ENCODE assay signal across 8 mouse cellular contexts in genomic region chr4:114405682-114406354, GRCm38 (mm10). TPM values are rescaled to one million over a fixed set of nuclear protein-coding genes. Genes with fewer than 3 reads are reported as not detected.
A peak's percentile ranks its signal among the peaks of the same experiment; 100 is the strongest.
DNase-seq lines count a peak whose midpoint lies in the region; ATAC-seq and TF ChIP-seq lines count a peak whose summit lies in the region.

No protein-coding gene starts in this region.

- 0% methylated on average over 24 of the region's 74 CpGs for WGBS in hindbrain, embryonic 11.5 days
- 1% methylated on average over 7 of the region's 74 CpGs for WGBS in lung, embryonic 15.5 days
- 2% methylated on average over 41 of the region's 74 CpGs for WGBS in thymus, adult 2 months

- H3K4me1 ChIP-seq in hindbrain, embryonic 11.5 days (replicated peaks; ENCODE audit: control insufficient read depth, insufficient read depth, low read length), result peaks cover 12% of the 10 kb centered on the region; the same call in 1 of the 2 replicates
- peaks cover 28% of the 10 kb centered on the region for H3K4me1 ChIP-seq in lung, embryonic 15.5 days
- H3K4me1 ChIP-seq in thymus, adult 2 months (replicated peaks; ENCODE audit: control insufficient read depth, insufficient read depth, low read length), result peaks cover 3% of the 10 kb centered on the region; the same call in 1 of the 2 replicates

- peak; percentile 99 for DNase-seq in NIH3T3 (ENCODE audit: low read depth)
- peak; percentile 92 to 93 for DNase-seq in cerebellum, postnatal 10 days
- peak; percentile 73 to 81 for DNase-seq in frontal cortex, postnatal 10 days (ENCODE audit: low spot score in 2 of 2)
- peak; percentile 94 for DNase-seq in hindbrain, embryonic 11.5 days (ENCODE audit: low spot score)
- DNase-seq in layer of hippocampus, adult 9-11 months, result peak; percentile 73
- DNase-seq in ovary, postnatal 10 days (ENCODE audit: low spot score), result peak; percentile 86
- DNase-seq in thymus, adult 2 months, result peak; percentile 68

- H3K27ac ChIP-seq in hindbrain, embryonic 11.5 days (ENCODE audit: low read depth, low read length), result peak overlapping the region; percentile 72; the same call in 1 of the 2 replicates
- peak overlapping the region; percentile 98 for H3K27ac ChIP-seq in lung, embryonic 15.5 days
- H3K27ac ChIP-seq in thymus, adult 2 months (ENCODE audit: control insufficient read depth, insufficient read depth, low read length), result no peak overlapping the region

- TF ChIP-seq POLR2A in thymus, adult 2 months (IDR thresholded peaks at IDR 0.05; ENCODE audit: control insufficient read depth, extremely low read depth, insufficient read depth, low read length, poor library complexity), result no peak

- peak; percentile 85 for ATAC-seq in hindbrain, embryonic 11.5 days (ENCODE audit: low FRiP score)
- ATAC-seq in lung, embryonic 15.5 days (ENCODE audit: borderline replicate concordance, extremely low read depth, low FRiP score, low TSS enrichment), result peak; percentile 83

- H3K27me3 ChIP-seq in hindbrain, embryonic 11.5 days (ENCODE audit: control insufficient read depth, insufficient read depth, low read length), result peaks cover 7% of the 10 kb centered on the region
- H3K27me3 ChIP-seq in lung, embryonic 15.5 days, result peaks cover 27% of the 10 kb centered on the region
- peaks cover 12% of the 10 kb centered on the region; the same call in 1 of the 2 replicates for H3K27me3 ChIP-seq in thymus, adult 2 months (ENCODE audit: control insufficient read depth, insufficient read depth, low read length)

- TF ChIP-seq CTCF in thymus, adult 2 months (IDR thresholded peaks at IDR 0.05; ENCODE audit: borderline replicate concordance, control insufficient read depth, extremely low read depth, insufficient read depth, low read length, poor library complexity), result peak; percentile 86

- peak overlapping the region; percentile 98 for H3K4me2 ChIP-seq in hindbrain, embryonic 11.5 days (replicated peaks; ENCODE audit: low read depth, low read length)
- H3K4me2 ChIP-seq in lung, embryonic 15.5 days, result peak overlapping the region; percentile 97

- peak overlapping the region; percentile 75 for H3K4me3 ChIP-seq in hindbrain, embryonic 11.5 days (ENCODE audit: low read depth, low read length)
- peak overlapping the region; percentile 86 for H3K4me3 ChIP-seq in lung, embryonic 15.5 days
- peak overlapping the region; percentile 38 for H3K4me3 ChIP-seq in thymus, adult 2 months (ENCODE audit: control insufficient read depth, insufficient read depth, low read length)

- H3K9ac ChIP-seq in hindbrain, embryonic 11.5 days (ENCODE audit: low read depth, low read length), result peak overlapping the region; percentile 72
- H3K9ac ChIP-seq in lung, embryonic 15.5 days, result peak overlapping the region; percentile 75

- no peaks in the 10 kb centered on the region for H3K9me3 ChIP-seq in hindbrain, embryonic 11.5 days (ENCODE audit: control insufficient read depth, low read length)
- no peaks in the 10 kb centered on the region for H3K9me3 ChIP-seq in lung, embryonic 15.5 days

- no peaks in the 10 kb centered on the region for H3K36me3 ChIP-seq in hindbrain, embryonic 11.5 days (ENCODE audit: control insufficient read depth, insufficient read depth, low read length)
- H3K36me3 ChIP-seq in lung, embryonic 15.5 days, result 0 out of 2 replicates have a peak, but pooled peaks cover 2% of the 10 kb centered on the region
- H3K36me3 ChIP-seq in thymus, adult 2 months (ENCODE audit: control insufficient read depth, insufficient read depth, low read length), result no peaks in the 10 kb centered on the region

RNA-seq across cellular contexts. Expression of gene Trabd2b, which starts 0.7 kb away (rescaled TPM):
- polyA plus RNA-seq in hindbrain, embryonic 11.5 days (2014; fragmentation: Nextera tagmentation; extraction: Ambion mirVana), result 1.6 and 2.0 TPM in 2 replicates
- polyA plus RNA-seq in lung, embryonic 15.5 days (2015; fragmentation: Nextera tagmentation; extraction: Ambion mirVana), result 4.4 and 5.1 TPM in 2 replicates
- polyA plus RNA-seq in thymus, adult 2 months (2012; rRNA removed), result 0.88 and 1.5 TPM in 2 replicates
